Comparison of ENCODE assay signal across 9 mouse cellular contexts in genomic region chrX:13245027-13245426, GRCm38 (mm10). TPM values are rescaled to one million over a fixed set of nuclear protein-coding genes. Genes with fewer than 3 reads are reported as not detected.
A peak's percentile ranks its signal among the peaks of the same experiment; 100 is the strongest.
DNase-seq lines count a peak whose midpoint lies in the region; ATAC-seq and TF ChIP-seq lines count a peak whose summit lies in the region.
"Had no signal": no experiment of that assay in that cellular context is flagged by ENCODE, and none has a peak within 500 bp of the region (broad histone marks: within the 10 kb centered on the region; RNA-seq: fewer than 3 reads in every experiment).

No protein-coding gene starts in this region.

- DNase-seq in adrenal gland, postnatal 14 days, result peak; percentile 29
- no peak for DNase-seq in adrenal gland, postnatal 25 days
- peak; percentile 48 for DNase-seq in 3T3-L1 (ENCODE audit: low read depth, low spot score)
- peak; percentile 29 for DNase-seq in heart, postnatal 4 days
- no peak for DNase-seq in cerebellum, adult 2 months
- DNase-seq in frontal cortex, adult 2 months (ENCODE audit: extremely low spot score in 1 of 2, low spot score in 1 of 2), result no peak
- DNase-seq in frontal cortex, postnatal 25 days (ENCODE audit: low spot score in 2 of 2), result no peak

- no peaks in the 10 kb centered on the region for H3K36me3 ChIP-seq in liver, embryonic 15.5 days (replicated peaks)
- H3K36me3 ChIP-seq: heart, embryonic 13.5 days had no signal

- TF ChIP-seq POLR2A in cerebellum, adult 2 months (IDR thresholded peaks at IDR 0.05; ENCODE audit: borderline replicate concordance, insufficient read depth, low read length), result no peak

- WGBS in liver, embryonic 15.5 days (ENCODE audit: insufficient replicate concordance), result 32% methylated on average over 3 of the region's 3 CpGs
- WGBS in cerebellum, adult 2 months, result 79% methylated on average over 3 of the region's 3 CpGs

- H3K9ac ChIP-seq in liver, embryonic 15.5 days, result no peak overlapping the region
- H3K9ac ChIP-seq: heart, embryonic 13.5 days had no signal

- peaks cover 42% of the 10 kb centered on the region for H3K4me1 ChIP-seq in liver, embryonic 15.5 days (replicated peaks)
- H3K4me1 ChIP-seq in cerebellum, adult 2 months (ENCODE audit: control insufficient read depth, insufficient read depth, low read length), result peaks cover 3% of the 10 kb centered on the region; the same call in 1 of the 2 replicates

- no peaks in the 10 kb centered on the region for H3K27me3 ChIP-seq in liver, embryonic 15.5 days
- H3K27me3 ChIP-seq in cerebellum, adult 2 months (ENCODE audit: control insufficient read depth, insufficient read depth, low read length), result no peaks in the 10 kb centered on the region

- peak overlapping the region; percentile 64 for H3K27ac ChIP-seq in liver, embryonic 15.5 days (replicated peaks)
- no peak overlapping the region for H3K27ac ChIP-seq in cerebellum, adult 2 months (ENCODE audit: insufficient read depth, low read length)

- no peak overlapping the region for H3K4me2 ChIP-seq in liver, embryonic 15.5 days
- H3K4me2 ChIP-seq: heart, embryonic 13.5 days had no signal

- no peak for TF ChIP-seq CTCF in cerebellum, adult 2 months (IDR thresholded peaks at IDR 0.05; ENCODE audit: borderline replicate concordance, insufficient read depth, low read depth, low read length)

- no peaks in the 10 kb centered on the region for H3K9me3 ChIP-seq in liver, embryonic 15.5 days (replicated peaks)
- H3K9me3 ChIP-seq: heart, embryonic 13.5 days had no signal

- no peak overlapping the region for H3K4me3 ChIP-seq in liver, embryonic 15.5 days (replicated peaks)
- H3K4me3 ChIP-seq in cerebellum, adult 2 months (replicated peaks; ENCODE audit: insufficient read depth, low read depth, low read length), result no peak overlapping the region
- H3K4me3 ChIP-seq: heart, embryonic 13.5 days had no signal

- peak; percentile 21; the same call in 1 of the 2 replicates for ATAC-seq in liver, embryonic 15.5 days (ENCODE audit: insufficient read depth)

RNA-seq across cellular contexts. Expression of gene Ddx3x, which starts 35.7 kb away (rescaled TPM):
- 317 and 323 TPM in 2 replicates for total RNA-seq in adrenal gland, postnatal 14 days (2021)
- total RNA-seq in adrenal gland, postnatal 25 days (2021), result 381 and 382 TPM in 2 replicates
- total RNA-seq in heart, postnatal 4 days (2021), result 100 to 1,000 TPM; 225 to 270 TPM
- 46.0 and 46.3 TPM in 2 replicates for polyA plus RNA-seq in liver, embryonic 15.5 days (2015; fragmentation: Nextera tagmentation; extraction: Ambion mirVana)
- 85.7 and 121 TPM in 2 replicates for polyA plus RNA-seq in cerebellum, adult 2 months (2012; rRNA removed)
- 78.5 and 90.0 TPM in 2 replicates for polyA plus RNA-seq in frontal cortex, adult 2 months (2012; rRNA removed)

Comparison
In these comparisons a context has a peak if more than half of its experiments do, and no peak if none do; other contexts are left out.
1. DNase-seq: peak in adrenal gland, postnatal 14 days (single experiment), 3T3-L1 (single experiment) and heart, postnatal 4 days (single experiment); none in adrenal gland, postnatal 25 days (single experiment), cerebellum, adult 2 months (0 of 2), frontal cortex, adult 2 months (0 of 2) and frontal cortex, postnatal 25 days (0 of 2).